Mouse (Mus musculus): ENCODE measurements around the gene Zgpat.

Gene Zgpat

GRCm38 (mm10) chr2:181364860-181365596 lies at the start of gene Zgpat, which contains the start of gene Arfrp1:
TSS of gene Zgpat (plus strand) at chr2:181364928.
TSS of gene Arfrp1 (minus strand) at chr2:181365404.
- peak; percentile 75 to 87 for DNase-seq (ENCODE audit: low spot score in 2 of 2)

- DNase-seq (ENCODE audit: low spot score in 2 of 2): peak; percentile 64 to 80
Observed at GRCm38 (mm10) chr2:181319248-181320102, 45.3 kb upstream of the Zgpat start, which contains the start of gene Rtel1. TSS of gene Rtel1 (plus strand) at chr2:181319739.

- DNase-seq (ENCODE audit: low spot score in 2 of 2): no peak
Observed at GRCm38 (mm10) chr2:181320103-181320499, 44.6 kb upstream of the Zgpat start.

GRCm38 (mm10) chr2:181322136-181322535 lies 42.6 kb upstream of the Zgpat start:
- DNase-seq (ENCODE audit: low spot score in 2 of 2): no peak

GRCm38 (mm10) chr2:181326098-181326497 lies 38.6 kb upstream of the Zgpat start:
- no peak for DNase-seq (ENCODE audit: low spot score in 2 of 2)

- DNase-seq (ENCODE audit: low spot score in 2 of 2): no peak
Observed at GRCm38 (mm10) chr2:181332542-181332941, 32.2 kb upstream of the Zgpat start.

- DNase-seq (ENCODE audit: low spot score in 2 of 2): peak; percentile 36 to 50
Observed at GRCm38 (mm10) chr2:181334023-181334422, 30.7 kb upstream of the Zgpat start.

GRCm38 (mm10) chr2:181340426-181340825 lies 24.3 kb upstream of the Zgpat start:
- DNase-seq (ENCODE audit: low spot score in 2 of 2): no peak

GRCm38 (mm10) chr2:181342766-181343165 lies 22.0 kb upstream of the Zgpat start:
- no peak for DNase-seq (ENCODE audit: low spot score in 2 of 2)

- no peak for DNase-seq (ENCODE audit: low spot score in 2 of 2)
Observed at GRCm38 (mm10) chr2:181356780-181357179, 7.9 kb upstream of the Zgpat start.

GRCm38 (mm10) chr2:181363946-181364345 lies 782 bp upstream of the Zgpat start:
- no peak for DNase-seq (ENCODE audit: low spot score in 2 of 2)

- no peak for DNase-seq (ENCODE audit: low spot score in 2 of 2)
Observed at GRCm38 (mm10) chr2:181364487-181364859, 255 bp upstream of the Zgpat start.

GRCm38 (mm10) chr2:181365655-181366075 lies 937 bp downstream of the Zgpat start:
- DNase-seq (ENCODE audit: low spot score in 2 of 2): no peak

GRCm38 (mm10) chr2:181370001-181370400 lies 5.3 kb downstream of the Zgpat start:
- no peak for DNase-seq (ENCODE audit: low spot score in 2 of 2)

- DNase-seq (ENCODE audit: low spot score in 2 of 2): no peak
Observed at GRCm38 (mm10) chr2:181375787-181376186, 11.1 kb downstream of the Zgpat start.

GRCm38 (mm10) chr2:181377230-181377629 lies 12.5 kb downstream of the Zgpat start:
- no peak for DNase-seq (ENCODE audit: low spot score in 2 of 2)

GRCm38 (mm10) chr2:181378701-181379100 lies 14.0 kb downstream of the Zgpat start:
- no peak for DNase-seq (ENCODE audit: low spot score in 2 of 2)

GRCm38 (mm10) chr2:181379778-181380177 lies 15.1 kb downstream of the Zgpat start, which contains the start of gene Lime1:
TSS of gene Lime1 (plus strand) at chr2:181380078.
- DNase-seq (ENCODE audit: low spot score in 2 of 2): no peak

GRCm38 (mm10) chr2:181380251-181380650 lies 15.5 kb downstream of the Zgpat start:
- DNase-seq (ENCODE audit: low spot score in 2 of 2): no peak

GRCm38 (mm10) chr2:181381107-181381506 lies 16.4 kb downstream of the Zgpat start:
- DNase-seq (ENCODE audit: low spot score in 2 of 2): no peak

- no peak for DNase-seq (ENCODE audit: low spot score in 2 of 2)
Observed at GRCm38 (mm10) chr2:181381631-181382306, 17.0 kb downstream of the Zgpat start.

GRCm38 (mm10) chr2:181384463-181384862 lies 19.7 kb downstream of the Zgpat start:
- DNase-seq (ENCODE audit: low spot score in 2 of 2): no peak

All from frontal cortex, postnatal 10 days (tissue).